Mouse (Mus musculus) kidney, adult 18-20 months (tissue): ENCODE data around the gene Card9.

Source experiments
- DNase-seq: peaks from one replicate; pipeline ENCODE4 v3.0.0; 2021

The Card9 gene

GRCm38 (mm10) chr2:26325386-26326181 is 35.1 kb downstream of the Card9 start:
- DNase-seq = peak; percentile 60

DNA sequence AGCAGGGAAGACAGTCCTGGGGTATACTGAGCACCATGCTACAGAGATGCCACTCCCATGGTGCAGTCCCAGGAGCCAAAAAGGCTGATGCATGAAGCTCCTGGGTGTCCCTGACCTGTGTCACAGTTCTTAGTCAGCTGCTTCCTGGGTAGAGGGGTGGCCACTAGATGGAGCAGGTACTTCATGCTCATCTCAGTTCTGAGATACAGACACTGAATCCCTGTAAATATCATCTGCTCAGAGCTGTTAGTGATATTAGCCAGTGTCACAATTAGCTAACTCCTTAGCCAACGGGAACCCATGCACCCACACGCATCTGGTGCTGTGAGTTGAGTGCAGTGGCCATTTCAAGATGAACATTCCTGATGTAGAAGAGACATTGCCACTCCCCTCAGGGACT is 35.8 kb downstream of the Card9 start:
- DNase-seq = no peak

GRCm38 (mm10) chr2:26323589-26324325 is 37.0 kb downstream of the Card9 start:
- no peak for DNase-seq

DNA sequence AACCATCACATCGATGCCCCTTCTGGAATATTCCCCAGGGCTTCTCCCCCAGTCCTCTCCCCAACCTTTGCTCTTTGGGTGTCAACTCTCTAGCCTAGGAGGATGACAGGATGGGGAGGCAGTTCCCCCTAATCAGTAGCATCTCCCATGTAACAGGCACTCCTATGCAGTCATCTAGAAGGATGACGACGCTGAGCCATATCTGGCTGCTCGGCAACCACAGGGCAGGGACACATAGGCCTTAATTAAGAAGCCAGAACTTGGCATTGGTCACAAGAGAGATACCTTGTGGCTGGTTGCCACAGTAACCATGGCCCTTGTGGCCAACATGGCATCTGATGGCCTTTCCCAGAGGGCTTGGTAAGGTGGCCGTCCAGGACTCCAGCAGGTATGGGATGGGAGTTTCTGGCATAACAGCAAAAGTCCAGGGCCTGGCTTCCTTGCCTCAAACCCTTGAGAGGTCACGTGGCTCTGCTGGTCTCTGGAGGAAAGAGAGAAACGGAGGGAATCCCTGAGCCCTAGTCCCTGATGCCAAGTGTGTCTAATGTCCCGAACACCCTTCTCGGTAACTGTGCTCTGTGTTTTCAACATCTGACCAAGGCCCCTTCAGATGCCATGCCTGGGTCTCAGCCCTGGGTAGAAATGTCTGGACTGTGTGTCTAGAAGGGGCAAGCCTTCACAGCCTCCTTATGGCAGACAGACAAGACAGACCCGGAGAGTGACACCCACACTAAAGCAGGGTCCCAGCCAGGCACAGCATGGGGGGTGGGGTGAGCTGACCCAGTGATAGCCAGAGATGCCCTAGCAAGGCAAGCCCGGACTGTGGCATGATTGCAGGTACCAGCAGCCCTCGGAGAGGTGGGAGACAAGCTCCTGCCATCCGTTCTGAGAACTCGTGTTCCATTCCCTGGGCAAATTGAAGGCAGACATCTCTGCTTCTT is 40.2 kb downstream of the Card9 start:
- no peak for DNase-seq

GRCm38 (mm10) chr2:26319519-26320244 is 41.0 kb downstream of the Card9 start:
- no peak for DNase-seq

DNA sequence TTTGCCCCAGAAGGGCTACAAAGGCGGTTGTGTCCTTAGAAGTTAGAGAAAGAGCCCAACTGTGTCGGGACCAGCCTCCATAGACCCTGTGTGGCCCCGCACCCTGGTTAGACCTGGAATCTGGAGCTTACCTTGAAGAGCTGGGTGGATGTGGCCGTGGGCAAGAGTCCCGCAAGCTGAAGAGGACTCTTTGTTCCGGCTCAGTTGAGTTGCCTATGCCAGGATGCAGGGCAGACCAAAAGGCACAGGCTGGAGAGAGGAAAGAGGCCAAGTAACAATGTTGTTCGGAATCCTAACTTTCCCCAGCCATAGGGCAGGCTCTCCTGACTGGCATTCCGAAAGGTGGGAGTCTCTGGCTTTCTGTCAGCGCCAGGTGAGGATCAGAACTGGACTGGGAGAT is 41.6 kb downstream of the Card9 start:
- DNase-seq = no peak

GRCm38 (mm10) chr2:26317991-26318672 is 42.6 kb downstream of the Card9 start:
- no peak for DNase-seq

GRCm38 (mm10) chr2:26317371-26317770 is 43.3 kb downstream of the Card9 start:
- DNase-seq = no peak

GRCm38 (mm10) chr2:26316576-26317246 is 44.0 kb downstream of the Card9 start:
- no peak for DNase-seq

GRCm38 (mm10) chr2:26315925-26316311 is 44.8 kb downstream of the Card9 start:
- DNase-seq = peak; percentile 57

DNA sequence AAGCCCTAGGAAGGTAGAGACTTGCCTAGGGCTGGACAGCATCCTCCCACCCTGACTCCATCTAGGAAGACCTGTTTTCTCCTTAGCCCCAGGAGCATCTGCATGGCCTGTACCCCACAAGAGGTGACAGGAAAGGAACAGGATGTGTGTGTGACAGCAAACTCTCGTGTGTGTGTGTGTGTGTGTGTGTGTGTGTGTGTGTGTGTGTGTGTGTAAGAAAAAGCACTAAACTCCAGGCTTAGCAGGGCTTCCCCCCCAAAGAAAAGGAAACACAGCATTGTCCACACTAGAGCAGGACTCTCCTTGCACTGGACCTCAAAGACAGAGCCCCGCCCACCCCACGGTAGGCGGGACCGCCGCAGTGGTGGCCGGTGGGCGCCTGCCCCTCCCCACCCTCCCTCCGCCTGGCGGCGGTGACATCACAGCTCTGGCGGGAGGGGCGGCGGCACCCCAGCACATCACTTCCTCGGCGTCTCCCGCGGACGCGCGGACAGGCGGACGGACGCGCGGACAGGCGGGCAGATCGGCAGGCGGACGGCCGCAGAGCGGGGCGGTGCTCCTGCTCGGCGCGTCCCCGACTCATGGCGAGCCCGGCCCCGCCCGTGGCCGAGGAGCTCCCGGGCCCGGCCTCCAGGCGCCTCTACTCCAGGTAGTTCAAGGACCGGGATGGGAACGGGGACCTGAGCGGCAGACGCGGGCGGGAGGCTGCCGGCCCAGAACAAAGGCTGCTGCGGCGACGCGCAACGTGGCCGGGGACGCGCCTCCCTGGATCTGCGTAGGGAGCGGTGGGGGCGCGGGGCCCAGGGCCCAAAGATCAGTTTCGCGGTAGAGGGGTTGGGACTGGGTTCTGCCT is 45.4 kb downstream of the Card9 start, which contains the start of gene Gpsm1:
TSS of gene Gpsm1 (plus strand) at position 444 of the 853 bp plus-strand sequence.
- DNase-seq = peak; percentile 79

DNA sequence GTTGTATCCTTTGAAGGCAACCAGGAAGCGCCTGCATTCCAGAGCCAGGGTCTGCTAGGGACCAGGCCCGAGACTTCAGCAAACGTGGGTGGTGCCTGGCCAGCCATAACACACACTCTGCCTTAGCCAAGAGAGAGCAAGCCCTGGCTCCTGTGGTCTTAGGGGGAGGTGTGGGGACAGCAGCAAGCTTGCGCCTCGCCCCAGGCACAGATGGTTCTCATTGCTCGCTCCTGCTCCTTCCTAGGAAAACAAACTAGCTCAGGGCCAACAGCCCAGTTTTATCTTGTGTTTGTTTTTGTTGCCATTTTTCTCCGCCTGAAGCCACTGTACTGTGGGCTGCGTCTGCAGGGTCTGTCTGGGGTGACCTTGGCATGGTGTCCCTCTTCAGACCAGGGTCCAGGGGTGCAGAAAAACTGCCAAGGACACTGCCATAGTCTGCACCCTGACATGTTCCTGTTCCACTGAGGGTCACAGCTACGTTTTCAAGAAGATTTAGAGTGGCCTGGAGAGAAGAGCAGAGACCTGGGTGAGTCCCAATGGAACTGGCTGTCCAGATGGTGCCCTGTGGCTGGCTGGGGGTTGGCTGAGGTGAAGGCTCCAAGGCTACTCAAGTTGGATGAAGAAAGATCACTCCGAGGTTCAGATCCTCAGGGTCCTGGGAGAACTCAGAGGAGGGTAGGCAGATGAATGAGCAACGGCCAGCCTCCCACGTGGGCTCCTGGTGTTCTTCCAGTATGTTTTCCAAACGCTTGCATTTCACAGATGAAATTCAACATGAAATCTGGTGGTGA is 46.2 kb downstream of the Card9 start:
- peak; percentile 41 for DNase-seq

- no peak for DNase-seq
Observed at GRCm38 (mm10) chr2:26313394-26313793, 47.3 kb downstream of the Card9 start.

DNA sequence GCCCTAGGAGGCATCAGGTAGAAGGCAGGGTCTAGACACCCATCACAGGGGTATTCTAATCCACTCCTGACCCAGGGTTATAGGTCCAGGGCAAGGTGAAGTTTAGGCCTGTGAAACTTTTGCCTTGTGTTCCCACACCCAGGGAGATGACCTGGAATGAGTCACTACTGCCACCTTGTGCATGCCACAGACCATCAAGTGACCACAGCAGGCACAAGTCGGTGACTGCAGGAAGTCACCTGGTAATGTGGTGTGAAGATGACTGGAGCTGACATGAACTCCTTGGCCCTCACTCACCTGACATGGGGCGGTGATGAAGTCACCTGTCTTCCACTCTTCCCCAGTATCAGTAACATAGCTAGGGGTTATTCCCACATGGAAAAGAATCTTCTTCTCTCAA is 47.9 kb downstream of the Card9 start:
- no peak for DNase-seq

DNA sequence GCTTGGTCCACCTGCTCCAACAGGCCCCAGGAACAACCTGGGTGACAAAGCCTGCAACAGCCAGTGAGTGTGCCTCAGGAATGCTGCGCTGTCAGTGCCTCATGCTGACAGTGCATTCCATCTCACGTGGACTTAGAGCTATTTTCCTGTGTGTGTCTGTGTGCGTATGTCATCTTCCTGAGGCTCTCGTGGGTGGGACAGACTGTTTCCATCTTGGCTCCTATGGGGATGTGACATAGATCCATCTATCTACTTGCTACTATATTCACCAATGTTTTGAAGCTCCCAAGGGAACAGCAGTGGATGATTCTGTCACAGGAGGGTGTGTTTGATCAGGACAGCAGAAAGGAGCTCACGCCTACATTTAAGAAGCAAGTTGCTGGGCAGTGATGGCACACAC is 48.8 kb downstream of the Card9 start:
- DNase-seq = no peak

- peak; percentile 20 for DNase-seq
Observed at GRCm38 (mm10) chr2:26309739-26310138, 51.0 kb downstream of the Card9 start.

DNA sequence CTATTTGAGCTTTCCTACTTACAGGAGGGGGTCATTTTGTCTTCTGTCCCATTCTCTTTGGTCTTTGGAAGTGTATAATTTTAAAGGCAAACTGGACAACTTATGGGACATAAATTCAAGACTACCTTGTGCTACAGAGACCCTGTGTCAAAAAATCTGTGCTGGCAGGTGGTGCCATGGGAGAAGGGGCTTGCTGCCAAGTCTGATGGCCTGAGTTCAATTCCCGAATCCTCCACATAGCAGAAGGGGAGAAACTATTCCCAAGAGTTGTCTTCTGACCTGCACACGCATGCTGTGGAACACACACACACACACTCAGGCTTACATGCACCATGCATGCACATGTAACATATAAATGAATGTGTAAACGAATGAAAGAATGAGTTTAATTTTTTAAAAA is 54.0 kb downstream of the Card9 start:
- no peak for DNase-seq

DNA sequence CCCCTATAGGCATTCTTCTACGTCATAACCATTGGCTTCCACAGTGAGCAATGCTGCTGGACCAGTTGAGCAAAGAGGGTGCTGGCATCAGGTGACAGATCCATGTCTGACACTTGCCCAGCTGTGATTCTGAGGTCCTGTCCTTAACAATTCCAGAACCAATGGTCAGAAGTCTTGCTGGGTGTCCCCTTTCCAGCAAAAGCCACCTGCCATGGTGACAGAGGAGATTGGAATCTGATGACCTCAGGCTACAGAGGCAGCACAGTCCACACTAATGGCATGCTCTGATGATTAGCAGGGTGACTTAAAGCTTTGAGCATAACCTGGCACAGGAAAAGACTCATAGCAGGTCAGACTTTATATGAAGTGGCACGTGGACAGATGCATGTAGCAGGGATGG is 55.2 kb downstream of the Card9 start:
- DNase-seq = no peak

DNA sequence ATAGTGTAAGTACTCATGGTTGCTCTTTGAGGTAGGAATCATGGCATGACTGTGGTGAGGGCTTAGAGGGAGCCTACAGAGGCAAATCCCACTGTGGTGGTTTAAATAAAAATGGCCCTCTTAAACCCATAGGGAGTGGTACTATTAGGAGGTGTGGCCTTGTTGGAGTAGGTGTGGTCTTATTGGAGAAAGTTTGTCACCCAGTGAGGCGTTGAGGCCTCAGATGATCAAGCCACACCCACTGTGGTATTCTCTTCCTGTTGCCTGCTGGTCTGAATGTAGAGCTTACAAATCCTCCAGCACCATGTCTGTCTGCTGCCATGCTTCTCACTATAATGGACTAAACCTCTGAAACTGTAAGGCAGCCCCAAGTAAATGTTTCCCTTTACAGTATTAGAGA is 56.0 kb downstream of the Card9 start:
- no peak for DNase-seq
